Mouse (Mus musculus): ENCODE data around the gene Btbd19.
A peak's percentile ranks its signal among the peaks of the same experiment; 100 is the strongest.

DNA sequence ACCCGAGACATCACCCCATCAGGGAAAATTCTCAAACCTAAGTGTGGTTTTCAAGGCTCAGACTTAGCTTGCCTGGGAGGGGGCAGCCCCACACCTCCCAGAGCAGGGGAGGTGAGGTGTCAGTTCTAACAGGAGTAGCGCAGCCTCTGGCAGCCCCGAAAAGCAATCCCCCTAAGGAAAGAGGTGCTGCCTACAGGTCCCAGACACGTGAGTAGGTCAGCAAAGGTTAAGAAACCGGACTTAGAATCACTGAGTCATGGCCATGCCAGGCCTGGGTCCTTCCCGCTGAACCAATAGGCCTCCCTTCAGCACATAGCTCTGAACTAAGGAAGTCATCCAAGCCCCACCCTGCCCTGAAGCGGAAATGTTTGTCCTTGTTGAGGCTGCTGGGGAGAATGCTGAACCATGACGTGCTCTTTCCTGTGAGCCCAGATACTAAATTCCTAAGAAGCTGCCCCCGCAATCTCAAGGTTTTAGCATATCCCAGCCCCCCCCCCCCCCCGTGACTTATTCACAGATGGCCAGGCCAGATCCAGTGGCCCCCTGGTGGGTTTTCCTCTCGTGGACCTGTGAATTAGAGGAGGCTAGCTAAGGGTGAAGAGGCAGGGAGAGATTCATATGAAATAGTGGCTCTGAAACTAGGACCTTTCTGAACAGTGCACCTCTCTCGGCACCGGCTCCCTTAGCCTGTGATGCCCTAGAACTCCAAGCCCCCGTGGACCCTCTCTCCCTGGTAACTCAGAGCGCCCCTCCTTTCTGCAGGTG lies 567 bp upstream of the Btbd19 start:
- TF ChIP-seq EP300 (IDR thresholded peaks at IDR 0.05; ENCODE audit: insufficient read depth, low read depth, low read length) (peak; percentile 98), CTCF (IDR thresholded peaks at IDR 0.05) (no peak), POLR2A (IDR thresholded peaks at IDR 0.05; ENCODE audit: insufficient read depth, low read depth, low read length) (peak; percentile 74)

All from heart, adult 2 months (tissue).